Mouse (Mus musculus): ENCODE data around the gene Ugdh. TPM values are rescaled to one million over a fixed set of nuclear protein-coding genes. Genes with fewer than 3 reads are reported as not detected.

The Ugdh gene
- polyA plus RNA-seq, 1 experiment: 10.7 TPM

- H3K27me3 ChIP-seq (ENCODE audit: control insufficient read depth, insufficient read depth, low read length): no peaks in the 10 kb centered on the region
- peaks cover 8% of the 10 kb centered on the region for H3K4me1 ChIP-seq (replicated peaks; ENCODE audit: control insufficient read depth, insufficient read depth, low read length)
- H3K36me3 ChIP-seq (ENCODE audit: control insufficient read depth, insufficient read depth, low read length): no peaks in the 10 kb centered on the region
- TF ChIP-seq CTCF (IDR thresholded peaks at IDR 0.05; ENCODE audit: borderline replicate concordance, control insufficient read depth, extremely low read depth, insufficient read depth, low read length, poor library complexity): no peak
- no peak for TF ChIP-seq POLR2A (IDR thresholded peaks at IDR 0.05; ENCODE audit: control insufficient read depth, extremely low read depth, insufficient read depth, low read length, poor library complexity)
- H3K27ac ChIP-seq (ENCODE audit: control insufficient read depth, insufficient read depth, low read length): no peak overlapping the region
- no peak for DNase-seq
- peak overlapping the region; percentile 83 for H3K4me3 ChIP-seq (ENCODE audit: control insufficient read depth, insufficient read depth, low read length)
- under 1% methylated on average over 46 of the region's 47 CpGs for WGBS
Measured at GRCm38 (mm10) chr5:65435363-65435805, 365 bp downstream of the Ugdh start.

- 13% methylated on average over 15 of the region's 15 CpGs for WGBS
- H3K4me1 ChIP-seq (replicated peaks; ENCODE audit: control insufficient read depth, insufficient read depth, low read length): peaks cover 8% of the 10 kb centered on the region
- no peaks in the 10 kb centered on the region for H3K36me3 ChIP-seq (ENCODE audit: control insufficient read depth, insufficient read depth, low read length)
- H3K27me3 ChIP-seq (ENCODE audit: control insufficient read depth, insufficient read depth, low read length): no peaks in the 10 kb centered on the region
- DNase-seq: peak; percentile 1
- no peak overlapping the region for H3K27ac ChIP-seq (ENCODE audit: control insufficient read depth, insufficient read depth, low read length)
- TF ChIP-seq CTCF (IDR thresholded peaks at IDR 0.05; ENCODE audit: borderline replicate concordance, control insufficient read depth, extremely low read depth, insufficient read depth, low read length, poor library complexity): no peak
- TF ChIP-seq POLR2A (IDR thresholded peaks at IDR 0.05; ENCODE audit: control insufficient read depth, extremely low read depth, insufficient read depth, low read length, poor library complexity): no peak
- H3K4me3 ChIP-seq (ENCODE audit: control insufficient read depth, insufficient read depth, low read length): peak overlapping the region; percentile 83
Measured at GRCm38 (mm10) chr5:65434471-65435362, 1.0 kb downstream of the Ugdh start.

- no peak for TF ChIP-seq CTCF (IDR thresholded peaks at IDR 0.05; ENCODE audit: borderline replicate concordance, control insufficient read depth, extremely low read depth, insufficient read depth, low read length, poor library complexity)
- TF ChIP-seq POLR2A (IDR thresholded peaks at IDR 0.05; ENCODE audit: control insufficient read depth, extremely low read depth, insufficient read depth, low read length, poor library complexity): no peak
- Histone ChIP-seq H3K4me1 (replicated peaks; ENCODE audit: control insufficient read depth, insufficient read depth, low read length) (no peaks in the 10 kb centered on the region), H3K4me3 (ENCODE audit: control insufficient read depth, insufficient read depth, low read length) (no peak overlapping the region), H3K36me3 (ENCODE audit: control insufficient read depth, insufficient read depth, low read length) (no peaks in the 10 kb centered on the region), H3K27me3 (ENCODE audit: control insufficient read depth, insufficient read depth, low read length) (no peaks in the 10 kb centered on the region), H3K27ac (ENCODE audit: control insufficient read depth, insufficient read depth, low read length) (no peak overlapping the region)
- WGBS: 95% methylated on average over 5 of the region's 5 CpGs
- DNase-seq: no peak
Measured at GRCm38 (mm10) chr5:65429441-65429840, 6.3 kb downstream of the Ugdh start.

GRCm38 (mm10) chr5:65428321-65428720 is 7.4 kb downstream of the Ugdh start:
- Histone ChIP-seq H3K4me1 (replicated peaks; ENCODE audit: control insufficient read depth, insufficient read depth, low read length) (no peaks in the 10 kb centered on the region), H3K4me3 (ENCODE audit: control insufficient read depth, insufficient read depth, low read length) (no peak overlapping the region), H3K27ac (ENCODE audit: control insufficient read depth, insufficient read depth, low read length) (no peak overlapping the region), H3K36me3 (ENCODE audit: control insufficient read depth, insufficient read depth, low read length) (no peaks in the 10 kb centered on the region), H3K27me3 (ENCODE audit: control insufficient read depth, insufficient read depth, low read length) (no peaks in the 10 kb centered on the region)
- DNase-seq: no peak
- 67% methylated on average over 4 of the region's 4 CpGs for WGBS
- TF ChIP-seq POLR2A (IDR thresholded peaks at IDR 0.05; ENCODE audit: control insufficient read depth, extremely low read depth, insufficient read depth, low read length, poor library complexity): no peak
- TF ChIP-seq CTCF (IDR thresholded peaks at IDR 0.05; ENCODE audit: borderline replicate concordance, control insufficient read depth, extremely low read depth, insufficient read depth, low read length, poor library complexity): no peak

- 97% methylated on average over 5 of the region's 5 CpGs for WGBS
- TF ChIP-seq CTCF (IDR thresholded peaks at IDR 0.05; ENCODE audit: borderline replicate concordance, control insufficient read depth, extremely low read depth, insufficient read depth, low read length, poor library complexity): no peak
- TF ChIP-seq POLR2A (IDR thresholded peaks at IDR 0.05; ENCODE audit: control insufficient read depth, extremely low read depth, insufficient read depth, low read length, poor library complexity): no peak
- no peaks in the 10 kb centered on the region for H3K36me3 ChIP-seq (ENCODE audit: control insufficient read depth, insufficient read depth, low read length)
Measured at GRCm38 (mm10) chr5:65425251-65425650, 10.5 kb downstream of the Ugdh start.

GRCm38 (mm10) chr5:65424215-65424614 is 11.5 kb downstream of the Ugdh start:
- no peak for DNase-seq
- 94% methylated on average over 6 of the region's 6 CpGs for WGBS

More at GRCm38 (mm10) chr5:65425251-65425650, 10.5 kb downstream of the Ugdh start:
- H3K27ac ChIP-seq (ENCODE audit: control insufficient read depth, insufficient read depth, low read length): no peak overlapping the region
- DNase-seq: no peak
- no peaks in the 10 kb centered on the region for H3K27me3 ChIP-seq (ENCODE audit: control insufficient read depth, insufficient read depth, low read length)
- H3K4me3 ChIP-seq (ENCODE audit: control insufficient read depth, insufficient read depth, low read length): no peak overlapping the region
- H3K4me1 ChIP-seq (replicated peaks; ENCODE audit: control insufficient read depth, insufficient read depth, low read length): no peaks in the 10 kb centered on the region

More at GRCm38 (mm10) chr5:65424215-65424614, 11.5 kb downstream of the Ugdh start:
- no peaks in the 10 kb centered on the region for H3K4me1 ChIP-seq (replicated peaks; ENCODE audit: control insufficient read depth, insufficient read depth, low read length)
- no peak overlapping the region for H3K4me3 ChIP-seq (ENCODE audit: control insufficient read depth, insufficient read depth, low read length)
- H3K36me3 ChIP-seq (ENCODE audit: control insufficient read depth, insufficient read depth, low read length): no peaks in the 10 kb centered on the region
- no peak overlapping the region for H3K27ac ChIP-seq (ENCODE audit: control insufficient read depth, insufficient read depth, low read length)
- no peaks in the 10 kb centered on the region for H3K27me3 ChIP-seq (ENCODE audit: control insufficient read depth, insufficient read depth, low read length)
- TF ChIP-seq POLR2A (IDR thresholded peaks at IDR 0.05; ENCODE audit: control insufficient read depth, extremely low read depth, insufficient read depth, low read length, poor library complexity) (no peak), CTCF (IDR thresholded peaks at IDR 0.05; ENCODE audit: borderline replicate concordance, control insufficient read depth, extremely low read depth, insufficient read depth, low read length, poor library complexity) (no peak)

All from thymus, adult 2 months (tissue).